Mouse (Mus musculus): ENCODE data around the gene Hoxb13. TPM values are rescaled to one million over a fixed set of nuclear protein-coding genes. Genes with fewer than 3 reads are reported as not detected.

Hoxb13 gene
- polyA plus RNA-seq, 1 experiment from 2014 or later = 0.33 TPM

GRCm38 (mm10) chr11:96195769-96196280 is 1.7 kb downstream of the Hoxb13 start:
- Histone ChIP-seq H3K36me3 (ENCODE audit: control insufficient read depth, insufficient read depth, low read length) (no peaks in the 10 kb centered on the region), H3K4me2 (ENCODE audit: low read depth) (no peak overlapping the region), H3K27me3 (ENCODE audit: control insufficient read depth, insufficient read depth, low read length) (peaks cover 100% of the 10 kb centered on the region), H3K9ac (ENCODE audit: low read length) (no peak overlapping the region), H3K4me1 (ENCODE audit: control insufficient read depth, insufficient read depth, low read length) (peaks cover 7% of the 10 kb centered on the region; the same call in 1 of the 2 replicates), H3K9me3 (ENCODE audit: control insufficient read depth, low read length) (no peaks in the 10 kb centered on the region), H3K4me3 (ENCODE audit: low read depth, low read length) (no peak overlapping the region), H3K27ac (ENCODE audit: low read depth, low read length) (no peak overlapping the region)
- DNase-seq (ENCODE audit: low spot score) (no peak), ATAC-seq (ENCODE audit: insufficient read depth, low FRiP score, low TSS enrichment) (no peak)
- 1% methylated on average over 20 of the region's 20 CpGs for WGBS

GRCm38 (mm10) chr11:96198642-96199041 is 4.5 kb downstream of the Hoxb13 start:
- H3K36me3 ChIP-seq (ENCODE audit: control insufficient read depth, insufficient read depth, low read length) = no peaks in the 10 kb centered on the region
- peaks cover 7% of the 10 kb centered on the region; the same call in 1 of the 2 replicates for H3K4me1 ChIP-seq (ENCODE audit: control insufficient read depth, insufficient read depth, low read length)
- H3K9ac ChIP-seq (ENCODE audit: low read length) = no peak overlapping the region
- under 1% methylated on average over 12 of the region's 12 CpGs for WGBS
- DNase-seq (ENCODE audit: low spot score) = peak; percentile 52
- ATAC-seq (ENCODE audit: insufficient read depth, low FRiP score, low TSS enrichment) = no peak
- H3K4me3 ChIP-seq (ENCODE audit: low read depth, low read length) = no peak overlapping the region
- no peak overlapping the region for H3K27ac ChIP-seq (ENCODE audit: low read depth, low read length)
- H3K4me2 ChIP-seq (ENCODE audit: low read depth) = no peak overlapping the region
- peaks cover 97% of the 10 kb centered on the region for H3K27me3 ChIP-seq (ENCODE audit: control insufficient read depth, insufficient read depth, low read length)
- no peaks in the 10 kb centered on the region for H3K9me3 ChIP-seq (ENCODE audit: control insufficient read depth, low read length)

- no peak overlapping the region for H3K27ac ChIP-seq (ENCODE audit: low read depth, low read length)
- ATAC-seq (ENCODE audit: insufficient read depth, low FRiP score, low TSS enrichment) (no peak), DNase-seq (ENCODE audit: low spot score) (no peak)
- peak overlapping the region; percentile 7; the same call in 1 of the 2 replicates for H3K4me2 ChIP-seq (ENCODE audit: low read depth)
- H3K36me3 ChIP-seq (ENCODE audit: control insufficient read depth, insufficient read depth, low read length) = no peaks in the 10 kb centered on the region
- no peak overlapping the region for H3K4me3 ChIP-seq (ENCODE audit: low read depth, low read length)
- 1% methylated on average over 22 of the region's 22 CpGs for WGBS
- peaks cover 3% of the 10 kb centered on the region; the same call in 1 of the 2 replicates for H3K4me1 ChIP-seq (ENCODE audit: control insufficient read depth, insufficient read depth, low read length)
- H3K9ac ChIP-seq (ENCODE audit: low read length) = no peak overlapping the region
- H3K27me3 ChIP-seq (ENCODE audit: control insufficient read depth, insufficient read depth, low read length) = peaks cover 97% of the 10 kb centered on the region
- H3K9me3 ChIP-seq (ENCODE audit: control insufficient read depth, low read length) = no peaks in the 10 kb centered on the region
These were observed 5.3 kb downstream of the Hoxb13 start for GRCm38 (mm10) chr11:96199181-96200086.

- H3K4me3 ChIP-seq (ENCODE audit: low read depth, low read length) = no peak overlapping the region
- no peaks in the 10 kb centered on the region for H3K9me3 ChIP-seq (ENCODE audit: control insufficient read depth, low read length)
- ATAC-seq (ENCODE audit: insufficient read depth, low FRiP score, low TSS enrichment) (no peak), DNase-seq (ENCODE audit: low spot score) (no peak)
- H3K36me3 ChIP-seq (ENCODE audit: control insufficient read depth, insufficient read depth, low read length) = no peaks in the 10 kb centered on the region
- WGBS = under 1% methylated on average over 14 of the region's 14 CpGs
- no peak overlapping the region for H3K4me2 ChIP-seq (ENCODE audit: low read depth)
- H3K9ac ChIP-seq (ENCODE audit: low read length) = no peak overlapping the region
- no peak overlapping the region for H3K27ac ChIP-seq (ENCODE audit: low read depth, low read length)
- H3K4me1 ChIP-seq (ENCODE audit: control insufficient read depth, insufficient read depth, low read length) = peaks cover 3% of the 10 kb centered on the region; the same call in 1 of the 2 replicates
- peaks cover 97% of the 10 kb centered on the region for H3K27me3 ChIP-seq (ENCODE audit: control insufficient read depth, insufficient read depth, low read length)
These were observed 6.1 kb downstream of the Hoxb13 start for GRCm38 (mm10) chr11:96200183-96200655.

GRCm38 (mm10) chr11:96201741-96202140 is 7.6 kb downstream of the Hoxb13 start:
- Histone ChIP-seq H3K36me3 (ENCODE audit: control insufficient read depth, insufficient read depth, low read length) (no peaks in the 10 kb centered on the region), H3K9me3 (ENCODE audit: control insufficient read depth, low read length) (no peaks in the 10 kb centered on the region), H3K4me2 (ENCODE audit: low read depth) (no peak overlapping the region), H3K4me3 (ENCODE audit: low read depth, low read length) (no peak overlapping the region), H3K27ac (ENCODE audit: low read depth, low read length) (no peak overlapping the region), H3K27me3 (ENCODE audit: control insufficient read depth, insufficient read depth, low read length) (peaks cover 95% of the 10 kb centered on the region), H3K9ac (ENCODE audit: low read length) (no peak overlapping the region), H3K4me1 (ENCODE audit: control insufficient read depth, insufficient read depth, low read length) (peaks cover 3% of the 10 kb centered on the region; the same call in 1 of the 2 replicates)
- DNase-seq (ENCODE audit: low spot score) (no peak), ATAC-seq (ENCODE audit: insufficient read depth, low FRiP score, low TSS enrichment) (no peak)

- no peaks in the 10 kb centered on the region for H3K9me3 ChIP-seq (ENCODE audit: control insufficient read depth, low read length)
- H3K9ac ChIP-seq (ENCODE audit: low read length) = no peak overlapping the region
- H3K4me1 ChIP-seq (ENCODE audit: control insufficient read depth, insufficient read depth, low read length) = peaks cover 3% of the 10 kb centered on the region; the same call in 1 of the 2 replicates
- no peak overlapping the region for H3K4me3 ChIP-seq (ENCODE audit: low read depth, low read length)
- H3K27ac ChIP-seq (ENCODE audit: low read depth, low read length) = no peak overlapping the region
- ATAC-seq (ENCODE audit: insufficient read depth, low FRiP score, low TSS enrichment) (no peak), DNase-seq (ENCODE audit: low spot score) (peak; percentile 58)
- 3% methylated on average over 14 of the region's 14 CpGs for WGBS
- no peaks in the 10 kb centered on the region for H3K36me3 ChIP-seq (ENCODE audit: control insufficient read depth, insufficient read depth, low read length)
- H3K27me3 ChIP-seq (ENCODE audit: control insufficient read depth, insufficient read depth, low read length) = peaks cover 94% of the 10 kb centered on the region
- H3K4me2 ChIP-seq (ENCODE audit: low read depth) = no peak overlapping the region
These were observed 8.4 kb downstream of the Hoxb13 start for GRCm38 (mm10) chr11:96202401-96203081.

GRCm38 (mm10) chr11:96203182-96203788 is 9.2 kb downstream of the Hoxb13 start:
- Histone ChIP-seq H3K4me3 (ENCODE audit: low read depth, low read length) (no peak overlapping the region; the same call in 1 of the 2 replicates), H3K36me3 (ENCODE audit: control insufficient read depth, insufficient read depth, low read length) (no peaks in the 10 kb centered on the region), H3K9me3 (ENCODE audit: control insufficient read depth, low read length) (no peaks in the 10 kb centered on the region), H3K27ac (ENCODE audit: low read depth, low read length) (no peak overlapping the region), H3K9ac (ENCODE audit: low read length) (no peak overlapping the region), H3K4me1 (ENCODE audit: control insufficient read depth, insufficient read depth, low read length) (peaks cover 3% of the 10 kb centered on the region; the same call in 1 of the 2 replicates), H3K27me3 (ENCODE audit: control insufficient read depth, insufficient read depth, low read length) (peaks cover 90% of the 10 kb centered on the region), H3K4me2 (ENCODE audit: low read depth) (no peak overlapping the region)
- no peak for ATAC-seq (ENCODE audit: insufficient read depth, low FRiP score, low TSS enrichment)
- under 1% methylated on average over 37 of the region's 37 CpGs for whole genome bisulfite sequencing
- peak; percentile 55 for DNase-seq (ENCODE audit: low spot score)

- Histone ChIP-seq H3K9ac (ENCODE audit: low read length) (no peak overlapping the region), H3K36me3 (ENCODE audit: control insufficient read depth, insufficient read depth, low read length) (no peaks in the 10 kb centered on the region), H3K4me1 (ENCODE audit: control insufficient read depth, insufficient read depth, low read length) (peaks cover 3% of the 10 kb centered on the region; the same call in 1 of the 2 replicates), H3K4me3 (ENCODE audit: low read depth, low read length) (no peak overlapping the region), H3K27ac (ENCODE audit: low read depth, low read length) (no peak overlapping the region), H3K27me3 (ENCODE audit: control insufficient read depth, insufficient read depth, low read length) (peaks cover 89% of the 10 kb centered on the region), H3K9me3 (ENCODE audit: control insufficient read depth, low read length) (no peaks in the 10 kb centered on the region), H3K4me2 (ENCODE audit: low read depth) (no peak overlapping the region)
- ATAC-seq (ENCODE audit: insufficient read depth, low FRiP score, low TSS enrichment) (no peak), DNase-seq (ENCODE audit: low spot score) (peak; percentile 51)
- WGBS = under 1% methylated on average over 16 of the region's 16 CpGs
These were observed 9.7 kb downstream of the Hoxb13 start for GRCm38 (mm10) chr11:96203789-96204186.

Data from neural tube, embryonic 11.5 days (tissue).